Comparison of ENCODE assay signal across 16 mouse cellular contexts in the genomic region with DNA sequence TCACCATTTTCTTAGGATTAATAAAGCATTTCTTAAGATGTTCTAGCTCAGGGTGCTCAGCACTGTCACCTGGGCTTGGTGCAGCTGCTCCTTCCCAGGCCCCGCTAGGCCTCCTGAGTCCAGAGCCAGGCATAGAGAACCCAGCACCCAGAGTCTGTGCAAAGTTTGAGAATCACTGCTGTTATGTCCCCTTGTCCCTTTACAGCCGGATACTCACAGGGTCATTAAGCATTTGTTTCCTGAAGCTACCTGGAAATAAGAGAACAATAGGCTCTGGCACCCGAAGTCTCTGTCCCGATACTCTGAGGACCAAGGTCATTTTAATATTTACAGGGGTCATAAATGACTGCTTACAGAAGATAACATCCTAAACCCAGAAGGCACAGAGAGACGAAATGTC.
"Had no signal": no experiment of that assay in that cellular context is flagged by ENCODE, and none has a peak within 500 bp of the region (broad histone marks: within the 10 kb centered on the region; RNA-seq: fewer than 3 reads in every experiment).

No protein-coding gene starts in this region.

- H3K9me3 ChIP-seq: limb, embryonic 13.5 days; midbrain, embryonic 10.5 days; neural tube, embryonic 15.5 days had no signal

- H3K4me1 ChIP-seq: neural tube, embryonic 15.5 days had no signal

- H3K27me3 ChIP-seq: limb, embryonic 13.5 days; neural tube, embryonic 15.5 days had no signal

- H3K4me3 ChIP-seq: layer of hippocampus, adult 2 months; limb, embryonic 13.5 days; midbrain, embryonic 10.5 days; myocyte; neural tube, embryonic 15.5 days had no signal

- H3K4me2 ChIP-seq: limb, embryonic 13.5 days; liver, embryonic 11.5 days; lung, embryonic 14.5 days; neural tube, embryonic 15.5 days had no signal

- H3K27ac ChIP-seq: layer of hippocampus, adult 2 months; limb, embryonic 13.5 days; midbrain, embryonic 10.5 days; neural tube, embryonic 15.5 days; stomach, postnatal 0 days had no signal

- DNase-seq: kidney, postnatal 4 days; left cerebral cortex, postnatal 4 days; lung, embryonic 14.5 days; lung, postnatal 10 days; lung, postnatal 4 days; midbrain, embryonic 14.5 days; right cerebral cortex, adult 18-20 months; right cerebral cortex, postnatal 25 days; thymus, postnatal 4 days had no signal

- H3K9ac ChIP-seq: limb, embryonic 13.5 days; lung, embryonic 14.5 days; neural tube, embryonic 15.5 days had no signal

- H3K36me3 ChIP-seq: limb, embryonic 13.5 days; midbrain, embryonic 10.5 days; neural tube, embryonic 15.5 days had no signal
